Mouse (Mus musculus): ENCODE data around the gene Npcd. TPM values are rescaled to one million over a fixed set of nuclear protein-coding genes. Genes with fewer than 3 reads are reported as not detected.

Npcd gene
- polyA plus RNA-seq, 1 experiment from 2014 or later, result 0.87 TPM

- peak overlapping the region; percentile 84 for H3K9ac ChIP-seq
- peak overlapping the region; percentile 67 for H3K4me2 ChIP-seq
- H3K4me1 ChIP-seq, result peaks cover 26% of the 10 kb centered on the region
- H3K9me3 ChIP-seq, result no peaks in the 10 kb centered on the region
- peak; percentile 97 for ATAC-seq (ENCODE audit: low FRiP score)
- H3K4me3 ChIP-seq (replicated peaks), result peak overlapping the region; percentile 87
- peak overlapping the region; percentile 68 for H3K27ac ChIP-seq
- no peaks in the 10 kb centered on the region for H3K36me3 ChIP-seq (replicated peaks)
- H3K27me3 ChIP-seq, result no peaks in the 10 kb centered on the region
- WGBS, result under 1% methylated on average over 50 of the region's 50 CpGs
These were observed 59.7 kb downstream of the Npcd start for GRCm38 (mm10) chr15:79774117-79775027.

DNA sequence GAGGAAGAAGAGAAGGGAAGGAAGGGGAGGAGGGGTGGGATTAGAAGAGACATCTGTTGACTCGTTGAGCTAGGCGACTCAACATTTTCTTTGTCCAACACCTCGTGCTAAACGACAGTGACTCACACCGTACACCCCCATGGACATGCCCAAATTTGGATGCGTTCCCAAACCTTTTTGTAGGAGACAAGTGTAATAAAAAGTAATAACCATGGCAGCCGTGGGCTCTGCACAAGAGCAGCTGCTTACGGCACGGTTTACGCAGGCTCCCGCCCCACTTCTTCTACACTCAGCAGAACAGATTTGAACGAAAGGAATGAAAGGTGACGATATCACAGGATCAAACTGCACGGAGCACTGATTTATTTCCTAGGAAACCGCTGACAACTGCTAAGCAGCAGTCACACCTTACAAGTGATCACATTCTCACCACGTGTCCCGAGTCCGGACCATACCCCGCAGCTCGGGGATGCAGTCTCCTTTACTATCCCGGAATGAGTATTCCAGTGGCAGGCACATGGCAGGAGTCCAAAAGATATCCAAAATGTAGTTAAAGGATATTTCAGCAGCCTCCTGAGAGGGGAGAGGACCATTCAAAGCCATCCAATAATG is 63.3 kb downstream of the Npcd start:
- Histone ChIP-seq H3K9me3 (no peaks in the 10 kb centered on the region), H3K36me3 (replicated peaks) (no peaks in the 10 kb centered on the region), H3K4me3 (replicated peaks) (no peak overlapping the region), H3K27me3 (no peaks in the 10 kb centered on the region), H3K4me2 (no peak overlapping the region), H3K4me1 (peaks cover 31% of the 10 kb centered on the region), H3K9ac (no peak overlapping the region), H3K27ac (no peak overlapping the region; the same call in 1 of the 2 replicates)
- no peak for ATAC-seq (ENCODE audit: low FRiP score)
- WGBS, result 77% methylated on average over 21 of the region's 21 CpGs

DNA sequence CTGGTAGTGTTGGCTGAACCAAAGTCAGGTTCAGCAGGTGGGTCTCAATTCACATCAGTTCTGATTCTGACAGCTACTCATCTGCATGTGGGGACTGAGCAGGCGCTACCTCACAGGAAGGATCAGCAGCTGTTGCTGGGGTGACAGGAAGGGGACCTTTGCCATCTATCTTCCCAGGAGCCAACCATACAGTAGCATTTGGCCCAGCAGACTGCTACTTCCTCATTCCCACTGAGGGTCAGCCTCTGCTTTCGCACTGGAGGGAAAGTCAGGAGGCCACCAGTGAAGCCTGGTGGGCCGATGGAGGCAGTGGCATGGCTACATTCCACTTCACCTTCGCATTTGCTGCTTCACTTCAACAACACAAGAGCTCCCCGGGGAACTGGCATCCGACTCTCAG is 65.7 kb downstream of the Npcd start:
- peaks cover 16% of the 10 kb centered on the region for H3K36me3 ChIP-seq (replicated peaks)
- H3K9ac ChIP-seq, result no peak overlapping the region
- 51% methylated on average over 6 of the region's 6 CpGs for WGBS
- no peak overlapping the region for H3K4me2 ChIP-seq
- H3K4me3 ChIP-seq (replicated peaks), result no peak overlapping the region
- no peaks in the 10 kb centered on the region for H3K9me3 ChIP-seq
- peaks cover 17% of the 10 kb centered on the region for H3K4me1 ChIP-seq
- no peaks in the 10 kb centered on the region for H3K27me3 ChIP-seq
- H3K27ac ChIP-seq, result no peak overlapping the region
- no peak for ATAC-seq (ENCODE audit: low FRiP score)

- 89% methylated on average over 16 of the region's 16 CpGs for WGBS
- H3K9me3 ChIP-seq, result no peaks in the 10 kb centered on the region
- H3K4me3 ChIP-seq (replicated peaks), result no peak overlapping the region
- H3K4me1 ChIP-seq, result peaks cover 14% of the 10 kb centered on the region
- no peak for ATAC-seq (ENCODE audit: low FRiP score)
- H3K9ac ChIP-seq, result no peak overlapping the region
- peaks cover 24% of the 10 kb centered on the region for H3K36me3 ChIP-seq (replicated peaks)
- H3K4me2 ChIP-seq, result no peak overlapping the region
- H3K27me3 ChIP-seq, result no peaks in the 10 kb centered on the region
- H3K27ac ChIP-seq, result no peak overlapping the region
These were observed 66.6 kb downstream of the Npcd start for GRCm38 (mm10) chr15:79767327-79767961.

GRCm38 (mm10) chr15:79766586-79767071 is 67.4 kb downstream of the Npcd start:
- peaks cover 14% of the 10 kb centered on the region for H3K4me1 ChIP-seq
- WGBS, result 91% methylated on average over 10 of the region's 10 CpGs
- H3K27ac ChIP-seq, result no peak overlapping the region
- no peak overlapping the region for H3K9ac ChIP-seq
- no peaks in the 10 kb centered on the region for H3K27me3 ChIP-seq
- no peak for ATAC-seq (ENCODE audit: low FRiP score)
- H3K4me3 ChIP-seq (replicated peaks), result no peak overlapping the region
- no peak overlapping the region for H3K4me2 ChIP-seq
- no peaks in the 10 kb centered on the region for H3K9me3 ChIP-seq
- H3K36me3 ChIP-seq (replicated peaks), result peaks cover 32% of the 10 kb centered on the region

GRCm38 (mm10) chr15:79766168-79766567 is 67.9 kb downstream of the Npcd start:
- no peak overlapping the region for H3K4me2 ChIP-seq
- H3K4me1 ChIP-seq, result peaks cover 12% of the 10 kb centered on the region
- H3K27me3 ChIP-seq, result no peaks in the 10 kb centered on the region
- peaks cover 36% of the 10 kb centered on the region for H3K36me3 ChIP-seq (replicated peaks)
- 73% methylated on average over 10 of the region's 10 CpGs for WGBS
- H3K9ac ChIP-seq, result no peak overlapping the region
- H3K4me3 ChIP-seq (replicated peaks), result no peak overlapping the region
- no peak overlapping the region for H3K27ac ChIP-seq
- ATAC-seq (ENCODE audit: low FRiP score), result no peak
- H3K9me3 ChIP-seq, result no peaks in the 10 kb centered on the region

- no peak overlapping the region for H3K4me3 ChIP-seq (replicated peaks)
- no peak overlapping the region for H3K4me2 ChIP-seq
- WGBS, result 78% methylated on average over 2 of the region's 2 CpGs
- peaks cover 41% of the 10 kb centered on the region for H3K36me3 ChIP-seq (replicated peaks)
- H3K9me3 ChIP-seq, result no peaks in the 10 kb centered on the region
- H3K27ac ChIP-seq, result 0 out of 2 replicates have a peak overlapping the region, but pooled peaks have one; percentile 9
- no peak overlapping the region for H3K9ac ChIP-seq
- H3K27me3 ChIP-seq, result no peaks in the 10 kb centered on the region
- no peak for ATAC-seq (ENCODE audit: low FRiP score)
- peaks cover 6% of the 10 kb centered on the region; the same call in 1 of the 2 replicates for H3K4me1 ChIP-seq
These were observed 68.7 kb downstream of the Npcd start for GRCm38 (mm10) chr15:79765361-79765760.

DNA sequence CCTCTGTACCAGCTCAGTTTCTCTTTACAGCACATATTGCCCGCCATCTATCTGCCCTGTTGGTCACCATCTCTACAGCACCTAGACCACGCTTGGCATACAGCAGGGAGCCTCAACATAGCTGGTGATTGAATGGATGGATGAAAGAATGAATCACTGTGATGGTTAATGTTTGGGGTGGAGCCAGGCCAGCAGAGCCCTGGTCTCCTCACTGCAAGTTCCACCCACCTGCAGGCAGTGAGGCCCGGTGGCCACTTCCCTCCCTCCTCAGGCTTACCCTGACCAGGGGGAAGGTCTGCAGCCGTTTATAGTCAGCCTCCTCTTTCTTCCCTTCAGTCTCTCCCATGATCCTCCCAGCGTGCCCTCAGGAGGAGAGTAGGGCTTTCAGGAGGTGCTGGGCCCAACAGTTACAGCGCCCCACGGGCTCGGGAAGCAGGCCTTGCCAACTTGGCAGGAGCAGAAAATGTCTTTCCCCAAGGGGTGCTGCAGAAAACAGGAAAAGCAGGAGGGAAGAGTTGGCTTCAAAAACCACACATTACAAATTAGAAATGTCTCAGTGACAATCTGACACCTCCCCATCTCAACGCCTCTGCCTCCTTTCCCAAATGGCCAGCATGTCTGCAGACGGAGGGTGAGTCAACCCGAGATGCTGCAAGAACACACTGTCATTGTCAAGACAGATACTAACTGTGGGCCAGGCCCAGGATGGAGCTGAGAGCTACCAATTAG is 69.3 kb downstream of the Npcd start:
- Histone ChIP-seq H3K9me3 (no peaks in the 10 kb centered on the region), H3K27ac (0 out of 2 replicates have a peak overlapping the region, but pooled peaks have one; percentile 9), H3K4me2 (no peak overlapping the region), H3K4me3 (replicated peaks) (no peak overlapping the region), H3K4me1 (peaks cover 6% of the 10 kb centered on the region; the same call in 1 of the 2 replicates), H3K36me3 (replicated peaks) (peaks cover 41% of the 10 kb centered on the region), H3K9ac (no peak overlapping the region), H3K27me3 (no peaks in the 10 kb centered on the region)
- 82% methylated on average over 11 of the region's 11 CpGs for WGBS
- ATAC-seq (ENCODE audit: low FRiP score), result no peak

GRCm38 (mm10) chr15:79763601-79764246 is 70.3 kb downstream of the Npcd start:
- H3K9me3 ChIP-seq, result no peaks in the 10 kb centered on the region
- no peak overlapping the region for H3K27ac ChIP-seq
- WGBS, result 92% methylated on average over 7 of the region's 7 CpGs
- no peak for ATAC-seq (ENCODE audit: low FRiP score)
- H3K4me1 ChIP-seq, result peaks cover 6% of the 10 kb centered on the region; the same call in 1 of the 2 replicates
- H3K27me3 ChIP-seq, result no peaks in the 10 kb centered on the region
- no peak overlapping the region for H3K4me3 ChIP-seq (replicated peaks)
- no peak overlapping the region for H3K9ac ChIP-seq
- H3K36me3 ChIP-seq (replicated peaks), result peaks cover 41% of the 10 kb centered on the region
- no peak overlapping the region for H3K4me2 ChIP-seq

GRCm38 (mm10) chr15:79763001-79763400 is 71.0 kb downstream of the Npcd start:
- 94% methylated on average over 9 of the region's 9 CpGs for WGBS
- ATAC-seq (ENCODE audit: low FRiP score), result no peak
- H3K4me1 ChIP-seq, result peaks cover 6% of the 10 kb centered on the region; the same call in 1 of the 2 replicates
- H3K4me2 ChIP-seq, result no peak overlapping the region
- no peaks in the 10 kb centered on the region for H3K9me3 ChIP-seq
- H3K9ac ChIP-seq, result no peak overlapping the region
- no peaks in the 10 kb centered on the region for H3K27me3 ChIP-seq
- H3K27ac ChIP-seq, result no peak overlapping the region
- peaks cover 41% of the 10 kb centered on the region for H3K36me3 ChIP-seq (replicated peaks)
- H3K4me3 ChIP-seq (replicated peaks), result no peak overlapping the region

DNA sequence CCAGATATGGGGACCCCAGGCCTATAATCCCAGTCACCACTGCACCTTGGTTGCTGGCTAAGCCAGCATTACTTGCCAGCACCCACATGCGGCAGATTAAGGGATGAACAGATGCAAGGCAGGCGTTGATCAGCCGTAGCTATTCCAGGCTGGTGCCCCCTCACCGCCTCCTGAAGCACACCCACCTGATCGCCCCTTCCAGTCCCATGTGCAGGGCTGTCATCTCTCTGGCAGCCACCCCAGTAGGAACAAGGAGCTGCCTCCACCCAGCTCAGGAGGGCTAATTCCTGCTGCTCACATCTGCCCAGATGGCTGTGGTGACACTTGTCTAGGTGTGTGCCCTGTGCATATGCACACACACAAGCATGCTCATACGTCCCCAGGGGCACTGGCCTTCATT is 73.1 kb downstream of the Npcd start:
- Histone ChIP-seq H3K9ac (no peak overlapping the region), H3K4me3 (replicated peaks) (no peak overlapping the region), H3K4me1 (peaks cover 10% of the 10 kb centered on the region), H3K9me3 (no peaks in the 10 kb centered on the region), H3K36me3 (replicated peaks) (peaks cover 41% of the 10 kb centered on the region), H3K4me2 (no peak overlapping the region), H3K27me3 (no peaks in the 10 kb centered on the region), H3K27ac (no peak overlapping the region)
- no peak for ATAC-seq (ENCODE audit: low FRiP score)
- 87% methylated on average over 6 of the region's 6 CpGs for WGBS
